Mouse (Mus musculus) liver, embryonic 11.5 days (tissue): ENCODE data around the gene Zscan5b. TPM values are rescaled to one million over a fixed set of nuclear protein-coding genes. Genes with fewer than 3 reads are reported as not detected.
A peak's percentile ranks its signal among the peaks of the same experiment; 100 is the strongest.

Source experiments
- ATAC-seq: fragments of 200-750 bp; cut with Nextera tagmentation; replicated peaks from 2 replicates; pipeline ENCODE4 v1.8.0; 2017; ENCODE audit warnings: moderate number of reproducible peaks, mild to moderate bottlenecking, moderate TSS enrichment, moderate library complexity; ENCODE audit not compliant: low FRiP score
- DNase-seq: peaks from one replicate; pipeline ENCODE4 v3.0.0-alpha.2; 2017; ENCODE audit warnings: low spot score
- H3K27ac ChIP-seq: fragments of 300-500 bp; sonication (generic); 2 replicates; pipeline ENCODE4 v1.5.1; 2014; ENCODE audit warnings: mild to moderate bottlenecking, low read depth, low read length, control low read depth
- H3K27me3 ChIP-seq: fragments of 300-500 bp; sonication (generic); replicated peaks from 2 replicates; pipeline ENCODE4 v1.6.1; 2014; ENCODE audit warnings: low read length, mixed read lengths; ENCODE audit not compliant: control insufficient read depth, insufficient read depth
- H3K36me3 ChIP-seq: fragments of 300-500 bp; sonication (generic); 2 replicates; pipeline ENCODE4 v1.6.1; 2014; ENCODE audit warnings: mild to moderate bottlenecking, low read length, moderate library complexity, mixed read lengths; ENCODE audit not compliant: control insufficient read depth, insufficient read depth
- H3K4me1 ChIP-seq: fragments of 300-500 bp; sonication (generic); replicated peaks from 2 replicates; pipeline ENCODE4 v1.6.1; 2014; ENCODE audit warnings: low read length, mixed read lengths; ENCODE audit not compliant: control insufficient read depth, insufficient read depth
- H3K4me2 ChIP-seq: fragments of 300-500 bp; sonication (generic); 2 replicates; pipeline ENCODE4 v1.6.1; 2014; ENCODE audit warnings: mild to moderate bottlenecking, control low read depth, moderate library complexity
- H3K4me3 ChIP-seq: fragments of 300-500 bp; sonication (generic); 2 replicates; pipeline ENCODE4 v1.5.1; 2014; ENCODE audit warnings: low read depth, low read length, control low read depth
- H3K9ac ChIP-seq: fragments of 300-500 bp; sonication (generic); 2 replicates; pipeline ENCODE4 v1.6.1; 2014; ENCODE audit warnings: low read depth, low read length, control low read depth
- H3K9me3 ChIP-seq: fragments of 300-500 bp; sonication (generic); 2 replicates; pipeline ENCODE4 v1.6.1; 2016; ENCODE audit warnings: low read length, inconsistent platforms, mixed read lengths; ENCODE audit not compliant: control insufficient read depth
- WGBS: fragments of 180-500 bp; shearing (Covaris S2); extraction: QIAGEN DNeasy Blood & Tissue Kit; methylation state at CpG from one replicate; pipeline ENCODE4 v1.1.7; 2014; 5-methylcytosine and 5-hydroxymethylcytosine counted together
- polyA plus RNA-seq: library from polyadenylated mRNA; unstranded; fragments of >200 nt; fragmentation: Nextera tagmentation; extraction: Ambion mirVana; gene quantifications from 2 replicates; pipeline ENCODE4 v1.2.1, GENCODE M21; 2014

Zscan5b gene
- polyA plus RNA-seq, 1 experiment from 2014 or later: not detected

DNA sequence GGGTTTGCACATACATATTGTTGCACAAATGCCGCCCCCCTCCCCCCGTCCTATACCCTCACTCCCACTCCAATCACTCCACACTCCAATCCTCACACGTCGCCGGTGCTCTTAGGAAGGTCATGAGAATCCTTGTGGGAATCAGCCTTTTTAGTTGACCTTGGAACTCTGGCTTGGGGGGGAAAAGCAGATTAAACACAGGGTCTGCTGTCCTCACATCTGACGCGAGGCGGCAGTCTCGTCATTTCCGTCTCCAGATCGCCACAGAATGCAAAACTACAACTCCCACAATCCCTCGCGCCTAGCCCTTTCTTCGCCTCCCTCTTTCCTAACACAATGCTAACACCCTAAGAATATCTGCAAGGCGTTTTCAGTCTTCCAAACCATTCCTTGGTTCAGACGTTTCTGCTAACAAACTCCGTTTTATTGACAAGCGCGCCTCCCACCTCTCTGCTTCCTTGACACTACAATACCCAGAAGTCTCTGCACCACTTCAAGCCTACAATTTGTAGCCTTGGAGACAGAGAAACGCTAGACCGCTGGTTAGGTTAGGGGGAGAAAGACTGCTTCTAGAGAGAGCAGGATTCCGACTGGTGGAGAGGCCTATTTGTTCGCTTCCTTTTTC, 61.5 kb downstream of the Zscan5b start:
- under 1% methylated on average over 23 of the region's 23 CpGs for WGBS
- Histone ChIP-seq H3K4me1 (peaks cover 22% of the 10 kb centered on the region), H3K27me3 (no peaks in the 10 kb centered on the region), H3K27ac (peak overlapping the region; percentile 57), H3K9ac (peak overlapping the region; percentile 66), H3K4me3 (peak overlapping the region; percentile 56), H3K4me2 (peak overlapping the region; percentile 56), H3K9me3 (no peaks in the 10 kb centered on the region), H3K36me3 (no peaks in the 10 kb centered on the region)
- DNase-seq (peak; percentile 83), ATAC-seq (peak; percentile 54)

- H3K9ac ChIP-seq: no peak overlapping the region
- no peak overlapping the region for H3K4me2 ChIP-seq
- H3K4me3 ChIP-seq: no peak overlapping the region
- ATAC-seq (no peak), DNase-seq (no peak)
- WGBS: 83% methylated on average over 4 of the region's 4 CpGs
- H3K36me3 ChIP-seq: no peaks in the 10 kb centered on the region
- no peaks in the 10 kb centered on the region for H3K9me3 ChIP-seq
- peaks cover 22% of the 10 kb centered on the region for H3K4me1 ChIP-seq
- no peaks in the 10 kb centered on the region for H3K27me3 ChIP-seq
- no peak overlapping the region for H3K27ac ChIP-seq
Measured at GRCm38 (mm10) chr7:6284442-6285012, 62.4 kb downstream of the Zscan5b start.

DNA sequence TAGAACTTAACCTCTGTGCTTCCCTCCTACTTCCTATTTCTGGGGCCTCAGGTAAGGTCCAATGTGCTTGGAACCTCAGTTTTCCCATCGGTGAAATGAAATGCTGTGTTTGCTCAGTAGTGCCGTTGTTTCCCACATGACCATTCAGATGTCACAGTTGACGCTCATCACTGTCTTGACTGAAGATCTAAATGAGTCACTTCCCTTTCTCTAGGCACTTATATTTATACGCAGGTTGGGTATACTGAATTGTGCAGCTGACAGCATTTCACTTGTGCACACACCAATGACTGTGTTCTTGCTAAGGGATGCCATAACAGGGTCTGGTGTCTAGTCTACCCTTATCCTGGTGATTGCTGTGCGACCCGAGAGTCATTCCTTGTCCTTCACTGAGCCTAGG, 63.3 kb downstream of the Zscan5b start:
- Histone ChIP-seq H3K27ac (peak overlapping the region; percentile 73; the same call in 1 of the 2 replicates), H3K36me3 (peaks cover under 1% of the 10 kb centered on the region; the same call in 1 of the 2 replicates), H3K27me3 (no peaks in the 10 kb centered on the region), H3K9ac (peak overlapping the region; percentile 71; the same call in 1 of the 2 replicates), H3K4me2 (peak overlapping the region; percentile 83), H3K9me3 (no peaks in the 10 kb centered on the region), H3K4me1 (peaks cover 22% of the 10 kb centered on the region), H3K4me3 (no peak overlapping the region)
- 78% methylated on average over 6 of the region's 6 CpGs for WGBS
- ATAC-seq (no peak), DNase-seq (no peak)

DNA sequence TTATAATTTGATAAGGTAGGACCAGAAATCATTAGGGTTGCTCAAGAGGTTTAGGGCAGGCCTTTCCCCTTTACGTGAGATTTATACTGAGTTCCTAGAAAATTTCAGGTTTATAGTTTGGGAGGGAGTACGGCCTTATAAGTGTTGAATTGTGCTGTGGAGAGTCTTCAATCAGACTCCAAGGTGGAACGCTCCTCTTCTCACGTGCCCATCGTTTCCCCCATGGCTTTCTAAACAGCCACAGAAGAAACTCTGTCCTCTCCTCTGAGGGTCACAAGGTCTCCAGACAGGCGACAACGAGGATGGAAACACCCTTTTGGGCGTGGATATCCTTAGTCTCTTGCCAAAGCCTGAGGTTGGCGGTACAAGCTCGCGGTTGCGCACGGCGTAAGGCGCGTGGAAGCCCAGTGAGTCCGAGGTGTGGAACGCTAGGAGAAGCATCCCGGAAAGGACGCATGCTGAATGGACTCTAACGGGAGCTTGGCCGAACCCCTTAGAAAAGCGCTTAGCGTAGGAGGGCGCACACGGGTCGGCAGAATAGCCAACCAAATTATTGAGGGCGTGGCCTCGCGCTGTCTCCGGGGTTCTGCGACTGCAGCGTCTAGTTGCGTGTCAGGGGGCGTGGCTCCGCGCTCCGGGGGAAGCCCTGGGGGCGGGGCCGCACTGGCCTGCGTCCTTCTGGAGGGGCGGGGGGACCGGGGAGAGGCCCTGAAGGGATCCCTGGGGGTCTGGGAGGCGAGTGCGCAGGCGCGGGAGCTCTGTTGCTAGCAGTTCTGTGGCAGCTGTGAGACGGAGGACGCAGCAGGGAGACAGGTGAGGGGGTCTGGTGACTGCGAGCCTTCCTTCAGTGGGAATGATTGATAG, 64.0 kb downstream of the Zscan5b start, which contains the start of gene Zfp667:
Gene Zfp667 (plus strand): TSS at position 738 of the 864 bp plus-strand sequence.
- peak within 1 kb of the TSS; percentile 83 for H3K4me2 ChIP-seq
- peak within 1 kb of the TSS; percentile 73 for H3K27ac ChIP-seq
- 3% methylated on average over 50 of the region's 50 CpGs for WGBS
- peak within 1 kb of the TSS; percentile 62 for H3K4me3 ChIP-seq
- peak within 1 kb of the TSS; percentile 71 for H3K9ac ChIP-seq
- peaks cover 22% of the 10 kb centered on the region for H3K4me1 ChIP-seq
- ATAC-seq (peak; percentile 85), DNase-seq (peak; percentile 97)
- H3K9me3 ChIP-seq: no peaks in the 10 kb centered on the region
- H3K36me3 ChIP-seq: peaks cover 2% of the 10 kb centered on the region; the same call in 1 of the 2 replicates
- H3K27me3 ChIP-seq: no peaks in the 10 kb centered on the region

- Histone ChIP-seq H3K9me3 (no peaks in the 10 kb centered on the region), H3K27ac (peak overlapping the region; percentile 73; the same call in 1 of the 2 replicates), H3K36me3 (peaks cover 2% of the 10 kb centered on the region; the same call in 1 of the 2 replicates), H3K4me3 (peak overlapping the region; percentile 62), H3K9ac (peak overlapping the region; percentile 71), H3K27me3 (no peaks in the 10 kb centered on the region), H3K4me2 (peak overlapping the region; percentile 83), H3K4me1 (peaks cover 22% of the 10 kb centered on the region)
- peak; percentile 65 for ATAC-seq
- WGBS: 30% methylated on average over 14 of the region's 15 CpGs
- DNase-seq: no peak
Measured at GRCm38 (mm10) chr7:6286921-6287531, 64.9 kb downstream of the Zscan5b start.

Other genes starting within 250 kb of the Zscan5b start
- gene Vmn1r65, start 211.3 kb upstream of the Zscan5b start, polyA plus RNA-seq: not detected in 2 replicates
- not detected in 2 replicates for gene Nlrp4c, start 177.1 kb upstream of the Zscan5b start, polyA plus RNA-seq
- 15.2 and 15.6 TPM in 2 replicates for gene Zfp787, start 66.3 kb upstream of the Zscan5b start, polyA plus RNA-seq
- gene Zfp444, start 50.1 kb upstream of the Zscan5b start, polyA plus RNA-seq: 44.6 and 46.8 TPM in 2 replicates
- gene Galp, start 25.2 kb upstream of the Zscan5b start, polyA plus RNA-seq: not detected in 2 replicates
- gene Epp13, start 30.4 kb downstream of the Zscan5b start, polyA plus RNA-seq: not detected in 2 replicates
- gene Zfp667, start 64.3 kb downstream of the Zscan5b start, polyA plus RNA-seq: 9.9 and 10.3 TPM in 2 replicates
- gene Zfp583, start 109.0 kb downstream of the Zscan5b start, polyA plus RNA-seq: 3.8 and 4.6 TPM in 2 replicates
- 1.3 and 1.5 TPM in 2 replicates for gene Gm3854, start 121.5 kb downstream of the Zscan5b start, polyA plus RNA-seq
- 1.3 and 2.1 TPM in 2 replicates for gene Zfp78, start 141.0 kb downstream of the Zscan5b start, polyA plus RNA-seq
- 4.7 and 5.8 TPM in 2 replicates for gene Zfp28, start 161.0 kb downstream of the Zscan5b start, polyA plus RNA-seq
- 0.27 TPM in 1 of 2 replicates, not detected in the other for gene Smim17, start 176.4 kb downstream of the Zscan5b start, polyA plus RNA-seq
- gene Gm20715, start 188.0 kb downstream of the Zscan5b start, polyA plus RNA-seq: not detected in 2 replicates
- 0.08 TPM in 1 of 2 replicates, not detected in the other for gene Olfr1344, start 216.4 kb downstream of the Zscan5b start, polyA plus RNA-seq
- gene Olfr1336, start 233.9 kb downstream of the Zscan5b start, polyA plus RNA-seq: not detected in 2 replicates
- gene Olfr1346, start 244.8 kb downstream of the Zscan5b start, polyA plus RNA-seq: not detected in 2 replicates